Mouse (Mus musculus) heart, adult 2 months (tissue): Measurements from ENCODE around the gene Il22ra2.

Source experiments
- CTCF ChIP-seq: fragments of 200-600 bp; IDR thresholded peaks from 2 replicates; pipeline ENCODE4 v1.8.1; 2022; ENCODE audit warnings: antibody characterized with exemption, mild to moderate bottlenecking, moderate library complexity
- EP300 ChIP-seq: fragments of 200-500 bp; IDR thresholded peaks from 2 replicates; pipeline ENCODE4 v1.6.1; 2011; ENCODE audit warnings: low read depth, low read length, control low read depth; ENCODE audit not compliant: insufficient read depth
- POLR2A ChIP-seq: fragments of 200-500 bp; IDR thresholded peaks from 2 replicates; pipeline ENCODE4 v1.6.1; 2011; ENCODE audit warnings: mild to moderate bottlenecking, low read depth, low read length, control low read depth; ENCODE audit not compliant: insufficient read depth

DNA sequence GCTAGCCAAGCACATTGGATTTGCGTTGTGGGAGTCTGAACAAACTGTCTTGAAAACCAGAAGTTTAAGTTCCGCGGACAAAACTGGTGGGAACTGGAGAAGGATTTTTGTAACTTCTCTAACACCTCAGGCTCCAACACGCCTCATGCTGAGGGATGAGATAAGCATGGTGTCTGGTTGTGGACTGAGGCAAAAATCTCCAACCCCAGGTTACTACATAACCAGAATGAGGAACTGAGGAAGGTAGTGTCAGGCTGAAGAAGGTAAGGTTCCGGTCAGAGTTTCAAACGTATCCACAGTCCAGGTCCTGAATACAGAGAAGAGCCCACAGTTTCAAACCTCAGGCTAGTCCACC, 30.5 kb upstream of the Il22ra2 start:
- TF ChIP-seq CTCF: no peak
- no peak for TF ChIP-seq POLR2A
- no peak for TF ChIP-seq EP300
